Mouse (Mus musculus): Measurements from ENCODE around the gene Iqschfp.

Gene Iqschfp

GRCm38 (mm10) chr3:68203934-68204467, 312.0 kb downstream of the Iqschfp start:
- DNase-seq (ENCODE audit: low spot score in 2 of 2): no peak

DNA sequence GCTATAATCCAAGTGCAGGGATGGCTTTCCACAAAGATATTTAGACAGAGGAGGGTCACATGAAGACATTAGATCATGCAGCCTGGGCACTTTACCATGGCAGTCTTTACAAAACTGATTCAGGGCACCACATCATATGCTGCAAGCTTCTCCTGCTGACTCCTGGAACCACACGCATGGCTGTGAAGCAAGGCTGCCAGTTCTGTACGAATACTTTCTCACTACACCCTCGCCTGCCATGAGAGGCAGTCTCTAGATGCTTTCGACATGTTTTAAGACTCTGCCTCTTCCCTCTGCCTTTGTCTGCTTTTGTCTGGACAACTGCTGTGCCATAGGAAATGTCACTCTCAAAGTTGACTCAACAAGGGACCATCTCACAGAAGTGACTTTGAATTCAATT, 318.4 kb downstream of the Iqschfp start:
- no peak for DNase-seq (ENCODE audit: low spot score in 2 of 2)

GRCm38 (mm10) chr3:68221452-68221851, 329.4 kb downstream of the Iqschfp start:
- no peak for DNase-seq (ENCODE audit: low spot score in 2 of 2)

DNA sequence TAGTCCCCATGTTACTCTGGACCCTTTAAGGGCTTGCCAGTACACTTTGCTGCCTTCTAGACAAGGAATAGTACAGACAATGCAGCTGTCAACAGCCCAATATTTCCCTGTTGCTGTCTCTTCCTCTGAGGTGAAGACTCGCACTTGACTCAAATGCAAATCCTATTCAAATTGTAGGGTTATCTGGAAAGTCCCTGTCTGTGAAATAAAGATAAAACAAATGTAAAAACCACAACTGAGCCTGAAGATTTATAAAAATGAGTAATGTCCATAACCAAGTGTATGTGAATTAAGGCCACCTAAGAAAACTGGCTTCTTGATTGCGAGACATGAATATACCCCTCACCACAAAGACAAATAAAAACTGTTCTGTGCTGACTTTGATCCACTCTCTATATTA, 347.9 kb downstream of the Iqschfp start:
- DNase-seq (ENCODE audit: low spot score in 2 of 2): no peak

DNA sequence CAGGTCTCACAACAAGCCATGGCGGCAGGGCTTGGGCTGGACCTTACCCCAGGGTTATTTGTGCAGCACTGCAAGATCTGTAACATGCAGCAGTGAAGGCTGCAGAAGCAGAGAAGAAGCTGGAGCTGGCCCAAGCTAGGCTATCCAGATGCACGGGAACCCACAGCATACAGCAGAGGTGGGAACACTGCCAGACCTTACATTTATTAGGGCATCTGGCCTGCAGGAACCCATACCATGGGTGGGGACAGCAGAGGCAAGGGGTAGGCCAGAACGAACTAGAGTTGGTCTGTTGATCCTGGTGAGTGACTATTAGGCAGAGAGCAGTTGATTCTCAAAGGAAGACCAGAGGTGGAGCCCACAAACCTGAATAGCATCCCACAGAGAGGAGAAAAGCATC, 351.2 kb downstream of the Iqschfp start:
- DNase-seq (ENCODE audit: low spot score in 2 of 2): no peak

DNA sequence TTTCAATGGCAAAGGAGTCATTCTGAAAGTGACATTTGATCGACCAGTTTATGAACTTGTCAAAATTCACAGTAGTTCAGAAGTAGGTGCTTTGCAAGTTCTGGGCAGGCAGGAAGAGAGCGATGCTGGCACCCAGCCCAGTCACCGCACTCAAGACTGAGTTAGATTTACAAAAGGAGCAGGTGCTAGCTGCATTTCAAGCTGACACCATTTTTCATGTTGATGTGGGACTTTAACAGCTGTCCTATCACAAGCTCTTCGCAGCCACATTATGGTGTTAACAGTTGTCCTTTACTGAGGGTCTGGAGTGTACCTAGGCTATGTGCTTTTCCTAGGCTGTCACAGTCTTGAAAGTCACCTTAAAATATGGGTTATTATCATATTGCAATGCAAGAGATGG, 354.1 kb downstream of the Iqschfp start:
- no peak for DNase-seq (ENCODE audit: low spot score in 2 of 2)

- no peak for DNase-seq (ENCODE audit: low spot score in 2 of 2)
These were observed 358.6 kb downstream of the Iqschfp start for GRCm38 (mm10) chr3:68250589-68250988.

DNA sequence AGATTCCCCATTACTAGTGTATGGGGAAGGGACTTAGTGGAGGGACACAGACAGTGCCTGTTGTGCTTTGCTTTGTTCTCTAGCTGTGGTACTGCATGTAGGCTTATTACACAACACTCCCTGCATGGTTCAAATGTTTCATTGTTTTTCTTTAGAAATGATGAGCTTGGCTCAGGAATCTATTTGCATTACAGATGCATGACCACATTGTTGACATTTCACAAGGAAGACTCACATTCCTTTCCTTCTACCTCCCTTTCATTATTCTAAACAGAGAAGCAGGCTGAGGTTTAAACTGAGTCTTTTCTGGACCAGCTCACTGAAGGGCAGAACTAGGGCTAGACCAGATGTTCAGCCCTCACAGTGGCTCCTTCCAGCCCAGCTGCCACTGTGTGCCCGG, 360.3 kb downstream of the Iqschfp start:
- DNase-seq (ENCODE audit: low spot score in 2 of 2): no peak

GRCm38 (mm10) chr3:68262304-68262703, 370.3 kb downstream of the Iqschfp start:
- DNase-seq (ENCODE audit: low spot score in 2 of 2): no peak

DNA sequence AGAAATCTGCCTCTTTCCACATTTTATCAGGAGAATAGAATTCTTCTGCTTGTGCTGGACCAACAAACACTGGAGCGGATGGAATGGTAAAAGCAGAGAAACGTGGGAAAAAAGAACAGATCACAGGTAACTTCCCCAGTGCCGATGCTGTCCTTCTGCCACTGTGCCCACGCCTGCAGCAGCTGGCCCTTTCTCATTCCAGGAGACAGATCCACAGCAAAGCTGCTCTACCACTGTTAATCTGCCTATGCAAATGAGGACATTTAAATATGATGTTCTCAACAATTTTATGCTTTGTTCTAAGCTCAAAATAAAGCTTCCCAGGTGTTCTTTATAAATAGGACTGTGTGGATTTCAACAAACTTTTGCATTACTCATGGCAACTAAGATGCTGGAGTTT, 375.9 kb downstream of the Iqschfp start:
- no peak for DNase-seq (ENCODE audit: low spot score in 2 of 2)

DNA sequence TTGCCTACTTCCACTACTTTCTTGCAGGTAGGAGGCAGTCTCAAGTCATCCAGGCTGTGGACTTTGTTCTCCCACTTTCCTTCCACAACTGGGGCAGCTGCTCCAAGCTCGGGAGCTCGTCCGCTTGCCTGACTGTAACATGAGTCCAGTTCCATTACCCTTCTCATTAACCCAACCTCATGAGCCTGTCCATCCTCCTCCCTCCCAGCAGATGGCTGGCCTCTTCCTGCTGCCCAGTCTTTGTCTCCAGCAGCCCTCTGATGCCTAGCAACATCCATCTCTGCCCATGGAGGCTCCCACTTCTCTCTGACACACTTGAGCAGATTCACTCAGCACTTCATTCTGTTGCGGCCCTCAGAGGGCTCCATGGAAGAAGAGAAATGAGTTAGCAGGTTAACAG, 377.2 kb downstream of the Iqschfp start:
- DNase-seq (ENCODE audit: low spot score in 2 of 2): no peak

DNA sequence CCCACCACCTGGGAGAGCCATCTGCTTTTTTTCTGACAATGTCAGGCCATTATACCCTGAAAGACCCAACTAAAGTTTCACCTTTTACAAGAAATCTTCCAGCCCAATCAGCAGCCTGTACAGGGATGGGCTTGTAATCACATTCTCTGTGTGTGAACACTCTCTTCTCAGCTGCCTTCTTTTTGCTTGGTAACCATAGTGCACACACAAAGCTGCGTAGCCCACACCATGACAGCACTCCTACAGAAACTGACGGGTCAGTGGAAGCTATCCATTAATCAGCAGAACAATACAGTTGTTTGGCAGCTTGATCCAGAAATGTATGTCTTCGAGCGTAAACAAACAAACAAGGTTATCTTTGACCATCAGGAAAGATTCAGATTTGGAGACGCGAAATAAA, 378.2 kb downstream of the Iqschfp start:
- no peak for DNase-seq (ENCODE audit: low spot score in 2 of 2)

GRCm38 (mm10) chr3:68271457-68271856, 379.4 kb downstream of the Iqschfp start:
- no peak for DNase-seq (ENCODE audit: low spot score in 2 of 2)

DNA sequence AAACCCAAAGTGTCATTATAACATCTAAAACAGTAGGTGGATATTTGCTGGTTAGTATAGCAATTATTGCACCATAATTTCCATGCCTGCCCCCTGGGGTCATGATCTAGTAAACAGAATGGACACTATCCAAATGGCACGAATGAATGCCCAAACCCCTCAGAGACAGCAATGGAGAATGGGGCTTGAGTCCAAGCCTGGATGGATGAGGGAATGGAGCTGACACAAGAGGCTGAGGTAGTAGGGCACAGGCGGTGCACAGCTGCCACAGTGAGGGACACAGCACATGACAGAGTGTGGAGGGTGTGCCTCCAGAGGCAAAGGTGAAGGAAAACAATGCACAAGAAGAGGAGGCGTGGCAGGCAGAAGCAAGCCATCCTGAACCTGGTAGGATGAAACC, 379.8 kb downstream of the Iqschfp start:
- DNase-seq (ENCODE audit: low spot score in 2 of 2): no peak

DNA sequence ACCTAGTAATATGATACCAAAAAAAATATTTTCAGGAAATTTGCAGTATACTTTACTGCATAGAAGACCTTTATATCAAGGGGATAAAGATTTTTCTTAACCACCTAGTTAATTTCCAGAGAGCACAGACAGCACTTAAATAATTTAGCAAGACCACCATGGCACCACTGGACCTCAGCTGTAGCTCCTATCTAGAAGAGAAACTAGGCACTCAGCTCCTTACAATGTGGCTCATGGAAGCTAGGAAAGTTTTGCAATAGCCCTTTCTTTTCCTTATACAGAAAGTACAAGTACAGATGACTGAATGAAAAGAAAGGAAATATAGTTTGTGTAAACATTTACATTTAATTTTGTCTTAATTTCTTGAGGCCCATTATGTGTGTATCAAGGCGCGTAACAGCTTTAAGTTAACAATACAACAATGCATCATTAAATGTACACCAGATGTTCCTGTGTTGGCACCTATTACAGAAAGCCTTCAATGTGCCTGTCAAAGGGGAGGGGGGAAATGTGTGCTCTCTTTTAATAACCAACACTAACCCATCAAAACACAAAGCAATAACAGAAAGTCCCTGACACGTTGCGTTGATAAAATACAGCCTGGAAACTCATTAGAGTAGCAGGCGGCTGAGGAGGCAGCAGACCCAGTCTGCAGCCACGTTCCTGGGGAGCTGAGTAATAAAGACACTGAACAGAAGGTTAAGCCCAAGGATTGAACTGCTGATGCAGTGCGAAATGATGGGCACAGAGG, 391.0 kb downstream of the Iqschfp start:
- DNase-seq (ENCODE audit: low spot score in 2 of 2): no peak

DNA sequence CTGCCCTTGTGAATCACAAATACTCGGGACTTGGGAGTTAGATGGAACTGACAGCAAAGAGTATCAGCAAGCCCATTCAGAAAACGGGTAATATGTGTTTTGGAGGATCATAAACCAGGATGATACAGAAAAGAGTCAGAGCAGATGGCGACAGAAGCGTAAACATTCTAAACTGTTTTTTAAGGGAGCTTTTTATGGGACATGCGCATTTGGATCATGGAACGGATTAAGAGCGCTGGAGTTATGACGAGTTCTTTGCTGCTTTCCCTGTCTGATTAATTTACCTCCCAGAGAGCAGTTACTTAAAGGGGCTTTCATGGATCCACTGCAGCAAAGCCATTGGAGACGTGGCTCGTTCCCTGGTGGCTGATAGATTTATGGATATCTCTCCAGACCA, 391.6 kb downstream of the Iqschfp start:
- no peak for DNase-seq (ENCODE audit: low spot score in 2 of 2)

- no peak for DNase-seq (ENCODE audit: low spot score in 2 of 2)
These were observed 392.5 kb downstream of the Iqschfp start for GRCm38 (mm10) chr3:68284500-68284899.

DNA sequence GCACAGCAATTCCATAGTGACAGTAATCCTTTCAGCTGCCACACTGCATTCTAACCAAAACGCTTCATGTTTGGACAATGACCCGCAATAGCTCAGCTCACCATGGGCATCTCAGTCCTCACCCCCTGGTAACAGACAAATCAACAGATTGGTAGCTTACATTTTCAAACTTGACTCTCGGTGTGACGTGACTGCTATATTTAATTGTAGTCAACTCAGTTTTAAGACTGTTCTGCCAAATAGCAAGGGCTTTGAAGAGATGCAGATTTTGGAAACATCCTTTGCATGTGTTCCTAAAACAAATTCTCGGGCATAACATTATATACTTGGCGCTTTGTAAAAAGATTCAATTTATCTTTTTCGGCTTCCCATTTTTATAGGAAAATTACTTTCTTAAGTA, 404.7 kb downstream of the Iqschfp start:
- no peak for DNase-seq (ENCODE audit: low spot score in 2 of 2)

- no peak for DNase-seq (ENCODE audit: low spot score in 2 of 2)
These were observed 413.6 kb downstream of the Iqschfp start for GRCm38 (mm10) chr3:68305647-68306046.

- no peak for DNase-seq (ENCODE audit: low spot score in 2 of 2)
These were observed 414.7 kb downstream of the Iqschfp start for GRCm38 (mm10) chr3:68306726-68307125.

GRCm38 (mm10) chr3:68325575-68325974, 433.5 kb downstream of the Iqschfp start:
- no peak for DNase-seq (ENCODE audit: low spot score in 2 of 2)

GRCm38 (mm10) chr3:68332515-68332914, 440.5 kb downstream of the Iqschfp start:
- DNase-seq (ENCODE audit: low spot score in 2 of 2): no peak

DNA sequence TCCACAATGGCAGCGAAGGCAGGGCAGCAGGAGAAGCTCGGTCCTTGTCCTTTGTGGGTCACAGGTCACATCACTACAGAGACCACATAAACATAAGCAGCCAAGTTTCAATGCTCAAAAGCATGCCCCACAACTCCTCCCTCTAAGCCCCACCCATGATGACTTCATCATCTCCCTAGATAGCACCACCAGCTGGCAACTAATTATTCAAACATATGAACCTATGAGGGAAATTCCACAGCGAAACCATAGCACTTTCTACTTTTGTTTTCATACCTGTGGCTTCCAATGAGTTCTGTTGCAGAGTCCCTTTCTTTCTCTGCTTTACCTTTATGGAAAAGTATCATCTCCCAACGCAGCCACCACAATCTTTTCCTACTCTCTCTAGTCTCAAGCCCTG, 443.5 kb downstream of the Iqschfp start:
- no peak for DNase-seq (ENCODE audit: low spot score in 2 of 2)

- DNase-seq (ENCODE audit: low spot score in 2 of 2): no peak
These were observed 458.6 kb downstream of the Iqschfp start for GRCm38 (mm10) chr3:68350624-68351023.

Data from natural killer cell, adult 2 months (primary cell).